Mouse (Mus musculus) embryo, embryonic 11.5 days (tissue): ENCODE measurements around the gene Atp5g1.
A peak's percentile ranks its signal among the peaks of the same experiment; 100 is the strongest.
"Not testable (repeated sequence)": the region's sequence is repeated elsewhere in the genome, so short reads cannot be mapped to it uniquely, and the experiment has no call there.

Experiments
- DNase-seq: peaks from one replicate; pipeline ENCODE4 v3.0.0-alpha.2; 2012; ENCODE audit warnings: low read depth, low spot score

Gene Atp5g1

GRCm38 (mm10) chr11:96075509-96076220 lies at the start of gene Atp5g1:
Gene Atp5g1, minus strand, starts transcription at chr11:96075670.
- DNase-seq, result peak; percentile 99

DNA sequence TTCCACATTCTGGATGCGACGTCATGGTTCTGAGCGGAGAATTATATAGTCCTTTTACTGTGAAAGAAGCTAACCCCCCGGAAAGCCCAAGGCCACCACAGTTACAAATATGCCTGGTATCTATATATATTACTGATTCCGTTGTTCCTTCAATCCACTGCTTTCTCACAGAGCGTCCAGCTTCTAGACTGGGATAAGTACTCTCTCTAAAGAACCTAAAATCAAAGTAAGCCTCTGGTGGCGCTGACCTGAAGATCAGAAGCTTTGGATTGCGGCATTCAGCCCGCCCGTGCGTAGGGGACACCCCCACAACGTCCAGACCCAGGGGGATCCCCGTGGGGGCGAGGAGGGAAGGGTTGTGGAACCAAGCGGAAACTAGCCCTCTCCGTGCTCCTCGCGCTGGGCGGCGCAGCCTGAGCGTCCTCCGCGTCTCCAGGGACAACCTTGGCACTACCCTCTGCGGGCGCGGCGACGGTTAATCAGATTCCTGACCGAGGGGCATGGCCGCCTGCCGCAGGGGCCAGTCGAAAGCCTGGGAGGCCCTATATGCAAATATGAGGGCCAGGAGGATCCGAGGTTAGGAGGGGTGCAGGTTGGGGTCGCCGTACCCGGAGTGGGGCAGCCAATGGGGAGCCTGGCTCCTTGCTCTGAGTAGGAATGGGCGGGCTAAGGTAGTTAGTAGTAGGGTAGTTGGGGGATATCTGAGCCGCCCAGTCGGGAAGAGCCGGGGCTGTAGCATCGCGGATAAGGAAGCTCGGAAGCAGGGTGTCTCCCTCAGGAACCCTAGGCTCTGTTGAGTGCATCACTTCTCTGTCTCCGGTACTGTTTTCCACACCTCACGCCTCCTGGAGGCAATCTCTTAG lies 48.8 kb upstream of the Atp5g1 start:
- no peak for DNase-seq

DNA sequence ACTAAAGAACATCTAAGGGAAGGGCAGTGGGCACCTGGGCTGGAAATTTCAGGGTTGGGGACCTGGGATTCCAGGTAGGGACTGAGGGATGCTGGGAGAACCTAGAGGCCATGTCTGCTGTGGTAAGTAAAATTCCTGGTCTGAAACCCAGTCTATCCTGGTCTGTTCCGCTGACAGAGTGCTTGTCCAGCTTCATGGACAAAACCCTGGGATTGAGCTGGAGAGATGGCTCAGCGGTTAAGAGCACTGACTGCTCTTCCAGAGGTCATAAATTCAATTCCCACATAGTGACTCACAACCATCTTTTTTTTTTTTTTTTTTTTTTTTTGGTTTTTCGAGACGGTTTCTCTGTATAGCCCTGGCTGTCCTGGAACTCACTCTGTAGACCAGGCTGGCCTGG lies 47.3 kb upstream of the Atp5g1 start:
- DNase-seq, result not testable (repeated sequence)

DNA sequence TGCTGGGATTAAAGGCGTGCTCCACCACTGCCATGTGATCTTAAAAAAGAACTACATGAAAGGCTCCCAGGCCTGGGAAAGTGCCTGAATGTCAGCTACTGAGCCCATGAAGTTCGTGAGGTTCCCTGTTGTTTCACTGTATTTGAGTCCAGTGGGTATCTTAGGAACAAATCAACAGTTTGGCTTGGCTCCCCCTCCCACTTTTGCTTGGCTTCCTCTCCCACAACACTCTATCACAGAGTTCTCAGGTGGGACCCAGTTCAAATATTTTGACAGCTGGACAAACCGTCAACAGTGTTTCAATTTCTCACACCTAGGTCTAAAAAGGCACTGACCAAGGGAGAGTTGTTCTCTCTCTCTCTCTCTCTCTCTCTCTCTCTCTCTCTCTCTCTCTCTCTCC lies 43.9 kb upstream of the Atp5g1 start:
- no peak for DNase-seq

DNA sequence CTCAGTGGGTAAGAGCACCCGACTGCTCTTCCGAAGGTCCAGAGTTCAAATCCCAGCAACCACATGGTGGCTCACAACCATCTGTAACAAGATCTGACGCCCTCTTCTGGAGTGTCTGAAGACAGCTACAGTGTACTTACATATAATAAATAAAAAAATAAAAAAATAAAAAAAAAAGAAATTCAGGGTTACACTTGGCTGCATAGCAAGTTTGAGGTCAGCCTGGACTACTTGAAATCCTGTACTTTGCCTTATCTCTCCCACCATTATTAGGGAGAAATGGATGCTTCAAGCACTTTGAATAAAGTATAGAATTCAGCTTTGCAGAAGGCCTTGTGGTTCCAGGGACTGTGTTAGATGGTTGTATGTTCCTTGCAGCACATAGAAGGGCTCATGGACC lies 41.5 kb upstream of the Atp5g1 start:
- not testable (repeated sequence) for DNase-seq

DNA sequence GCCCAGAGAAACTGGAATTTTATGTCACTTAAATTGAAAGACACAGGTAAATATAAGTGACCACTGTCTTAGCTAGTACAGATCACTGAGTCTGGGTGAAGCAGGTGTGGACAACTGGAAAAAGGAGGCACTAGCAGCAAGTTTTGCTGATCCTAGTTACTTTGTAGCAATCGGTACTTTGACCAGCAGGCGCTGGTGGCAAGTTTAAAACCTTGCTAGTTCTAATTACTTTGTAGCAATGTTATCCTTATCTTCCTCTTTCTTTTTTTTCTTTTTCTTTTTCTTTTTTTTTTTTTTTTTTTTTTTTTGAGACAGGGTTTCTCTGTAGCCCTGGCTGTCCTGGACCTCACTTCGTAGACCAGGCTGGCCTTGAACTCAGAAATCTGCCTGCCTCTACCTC lies 40.6 kb upstream of the Atp5g1 start:
- no peak for DNase-seq

GRCm38 (mm10) chr11:96115416-96115815 lies 39.9 kb upstream of the Atp5g1 start:
- DNase-seq, result no peak

GRCm38 (mm10) chr11:96114077-96114476 lies 38.6 kb upstream of the Atp5g1 start:
- no peak for DNase-seq

DNA sequence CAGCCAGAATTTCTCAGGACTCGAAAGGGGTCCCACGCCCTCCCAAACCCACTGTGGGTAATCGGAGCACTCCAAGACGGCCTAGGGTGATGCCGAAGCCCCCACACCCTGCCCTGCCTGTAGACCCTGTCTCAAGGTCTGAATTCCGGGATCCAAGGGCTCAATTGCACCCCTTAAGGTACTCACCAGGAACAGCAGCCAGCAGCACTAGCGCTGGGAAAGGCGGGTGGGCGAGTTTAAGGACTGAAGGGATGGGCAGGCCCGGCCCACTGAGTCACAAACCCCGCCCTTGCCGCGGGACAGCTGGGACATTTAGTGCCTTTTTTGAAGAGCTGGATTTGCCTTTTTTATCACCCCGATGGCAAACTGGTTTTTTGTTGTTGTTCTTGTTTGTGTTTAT lies 36.3 kb upstream of the Atp5g1 start, which contains the start of gene Calcoco2:
TSS of gene Calcoco2 (minus strand) at position 214 of the 400 bp plus-strand sequence.
- DNase-seq, result no peak

GRCm38 (mm10) chr11:96110950-96111349 lies 35.5 kb upstream of the Atp5g1 start:
- not testable (repeated sequence) for DNase-seq

DNA sequence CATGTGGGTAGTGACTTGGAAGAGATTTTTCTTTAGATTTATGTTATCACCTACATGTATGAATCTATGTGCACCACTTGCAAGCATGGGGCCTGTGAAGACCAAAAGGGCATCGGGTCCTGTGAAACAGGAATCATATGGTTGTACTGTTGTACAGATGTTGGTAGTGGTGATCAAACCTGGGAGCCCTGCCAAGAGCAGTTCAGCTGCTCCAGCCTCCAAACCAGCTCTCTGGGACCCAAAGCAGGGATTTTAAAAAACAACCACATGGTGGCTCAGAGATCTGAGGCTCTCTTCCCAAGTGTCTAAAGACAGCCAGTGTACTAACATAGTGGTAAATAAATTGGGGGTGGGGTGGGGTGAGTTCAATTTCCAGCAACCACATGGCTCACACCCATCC lies 32.9 kb upstream of the Atp5g1 start:
- DNase-seq, result no peak

DNA sequence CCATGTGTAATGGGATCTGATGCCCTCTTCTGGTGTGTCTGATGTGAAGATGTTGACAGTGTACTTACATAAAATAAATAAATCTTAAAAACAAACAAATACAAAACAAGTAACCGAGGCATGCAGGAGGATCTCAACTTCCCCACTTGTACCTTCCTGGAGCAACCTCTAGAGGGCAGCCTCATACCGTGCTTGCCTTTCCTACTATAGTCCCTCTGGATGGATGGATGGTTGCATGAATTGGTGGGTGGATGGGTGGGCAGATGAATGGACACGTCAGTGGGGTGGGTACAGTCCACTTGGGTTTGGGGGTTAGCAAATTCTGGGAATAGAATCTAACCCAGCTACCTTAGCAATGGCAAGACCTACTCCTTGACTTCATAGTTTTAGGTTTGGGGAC lies 17.9 kb upstream of the Atp5g1 start:
- peak; percentile 44 for DNase-seq

- no peak for DNase-seq
Measured at GRCm38 (mm10) chr11:96092674-96093291, 17.3 kb upstream of the Atp5g1 start.

DNA sequence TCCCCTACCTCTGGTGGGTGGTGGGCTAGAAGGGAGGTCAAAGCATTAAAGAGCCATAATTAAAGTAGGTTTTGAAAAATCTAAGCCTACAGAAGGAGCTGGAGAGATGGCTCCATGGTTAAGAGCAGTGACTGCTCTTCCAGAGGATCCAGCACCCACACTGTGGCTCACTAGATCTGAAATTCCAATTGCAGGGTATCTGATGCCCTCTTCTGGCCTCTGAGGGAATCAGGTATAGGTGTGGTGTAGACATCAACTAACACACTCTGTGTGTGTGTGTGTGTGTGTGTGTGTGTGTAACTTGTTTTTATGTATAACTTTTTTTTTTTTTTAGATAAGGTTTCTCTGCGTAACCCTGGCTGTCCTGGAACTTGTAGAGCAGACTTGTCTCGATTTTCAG lies 15.6 kb upstream of the Atp5g1 start:
- DNase-seq, result no peak

- DNase-seq, result no peak
Measured at GRCm38 (mm10) chr11:96087981-96088380, 12.5 kb upstream of the Atp5g1 start.

DNA sequence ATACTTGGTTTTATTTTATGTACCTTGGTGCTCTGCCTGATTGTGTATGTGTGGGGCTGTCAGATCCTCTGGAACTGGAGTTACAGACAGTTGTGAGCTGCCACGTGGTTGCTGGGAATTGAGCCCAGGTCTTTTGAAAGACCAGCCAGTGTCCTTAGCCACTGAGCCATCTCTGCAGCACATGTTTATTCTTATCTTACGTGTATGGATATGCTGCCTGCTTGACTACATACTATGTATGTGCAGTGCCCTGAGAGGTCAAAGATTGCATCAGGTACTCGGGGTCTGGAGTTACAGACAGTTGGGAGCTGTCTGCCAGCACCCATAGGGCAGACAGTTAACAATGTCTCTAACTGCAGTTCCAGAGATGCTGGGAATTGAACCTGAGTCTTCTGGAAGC lies 7.2 kb upstream of the Atp5g1 start:
- no peak for DNase-seq

DNA sequence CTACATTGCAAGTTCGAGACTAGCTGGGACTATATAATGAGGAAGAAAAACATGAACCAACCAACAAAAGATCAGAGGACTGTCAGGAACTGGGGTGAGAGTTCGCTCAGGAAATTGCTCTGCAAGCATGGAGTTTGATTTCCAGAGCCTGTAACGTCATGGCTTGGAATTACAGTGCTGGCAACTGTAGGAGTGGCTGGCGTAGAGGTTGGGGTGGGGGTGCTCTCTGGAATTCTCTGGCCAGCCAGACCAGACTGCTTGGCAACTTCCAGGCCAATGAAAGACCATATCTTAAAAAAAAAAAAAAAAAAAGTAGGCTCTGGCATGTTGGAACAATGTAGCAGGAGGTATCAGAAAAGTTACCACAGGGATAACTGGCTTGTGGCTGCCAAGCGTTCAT lies 5.3 kb upstream of the Atp5g1 start:
- DNase-seq, result no peak

GRCm38 (mm10) chr11:96076221-96077105 lies 993 bp upstream of the Atp5g1 start:
- DNase-seq, result peak; percentile 16

DNA sequence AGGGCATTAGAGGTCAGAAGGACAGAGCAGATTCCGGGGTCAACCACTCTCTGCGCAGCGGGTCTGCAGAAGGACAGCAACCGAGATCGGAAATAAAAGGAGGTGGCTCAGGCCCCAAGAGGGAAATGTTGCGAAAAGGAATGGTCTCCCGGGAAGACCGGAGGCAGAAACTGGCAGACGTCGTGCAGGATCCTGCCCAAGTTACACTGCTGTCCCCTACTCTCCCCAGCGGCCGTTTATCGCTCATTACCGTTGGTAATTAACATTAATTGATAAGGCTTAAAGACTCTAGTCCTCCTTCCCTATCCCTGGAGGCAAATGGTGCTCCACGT lies 327 bp downstream of the Atp5g1 start:
- peak; percentile 9 for DNase-seq

GRCm38 (mm10) chr11:96074351-96075176 lies 906 bp downstream of the Atp5g1 start:
- DNase-seq, result no peak
